Mouse (Mus musculus) forebrain, embryonic 15.5 days (tissue): ENCODE measurements around the gene Fbxo33. TPM values are rescaled to one million over a fixed set of nuclear protein-coding genes. Genes with fewer than 3 reads are reported as not detected.
A peak's percentile ranks its signal among the peaks of the same experiment; 100 is the strongest.

ENCODE experiments used
- ATAC-seq: fragments of 200-750 bp; cut with Nextera tagmentation; replicated peaks from 2 replicates; pipeline ENCODE4 v1.8.0; 2017; ENCODE audit warnings: mild to moderate bottlenecking, moderate TSS enrichment, moderate library complexity
- H3K27ac ChIP-seq: fragments of 300-500 bp; sonication (generic); replicated peaks from 2 replicates; pipeline ENCODE4 v1.5.1; 2015; ENCODE audit warnings: mild to moderate bottlenecking, inconsistent platforms
- H3K27me3 ChIP-seq: fragments of 300-500 bp; sonication (generic); 2 replicates; pipeline ENCODE4 v1.6.1; 2015; ENCODE audit warnings: inconsistent platforms
- H3K36me3 ChIP-seq: fragments of 300-500 bp; sonication (generic); 2 replicates; pipeline ENCODE4 v1.6.1; 2015; ENCODE audit warnings: mild to moderate bottlenecking, inconsistent platforms
- H3K4me1 ChIP-seq: fragments of 300-500 bp; sonication (generic); 2 replicates; pipeline ENCODE4 v1.6.1; 2015; ENCODE audit warnings: inconsistent platforms
- H3K4me2 ChIP-seq: fragments of 300-500 bp; sonication (generic); replicated peaks from 2 replicates; pipeline ENCODE4 v1.6.1; 2015; ENCODE audit warnings: mild to moderate bottlenecking, inconsistent platforms
- H3K4me3 ChIP-seq: fragments of 300-500 bp; sonication (generic); 2 replicates; pipeline ENCODE4 v1.5.1; 2015; ENCODE audit warnings: mild to moderate bottlenecking, inconsistent platforms
- H3K9ac ChIP-seq: fragments of 300-500 bp; sonication (generic); replicated peaks from 2 replicates; pipeline ENCODE4 v1.6.1; 2015; ENCODE audit warnings: mild to moderate bottlenecking, inconsistent platforms
- H3K9me3 ChIP-seq: fragments of 300-500 bp; sonication (generic); 2 replicates; pipeline ENCODE4 v1.6.1; 2016; ENCODE audit warnings: inconsistent platforms
- WGBS: fragments of 180-500 bp; shearing (Covaris S2); methylation state at CpG from one replicate; pipeline ENCODE4 v1.1.7; 2015; ENCODE audit warnings: mixed read lengths; 5-methylcytosine and 5-hydroxymethylcytosine counted together
- polyA plus RNA-seq: library from polyadenylated mRNA; unstranded; fragments of >200 nt; fragmentation: Nextera tagmentation; extraction: Ambion mirVana; gene quantifications from 2 replicates; pipeline ENCODE4 v1.2.1, GENCODE M21; 2015

Gene Fbxo33
- polyA plus RNA-seq, 1 experiment from 2014 or later = 9.3 TPM

DNA sequence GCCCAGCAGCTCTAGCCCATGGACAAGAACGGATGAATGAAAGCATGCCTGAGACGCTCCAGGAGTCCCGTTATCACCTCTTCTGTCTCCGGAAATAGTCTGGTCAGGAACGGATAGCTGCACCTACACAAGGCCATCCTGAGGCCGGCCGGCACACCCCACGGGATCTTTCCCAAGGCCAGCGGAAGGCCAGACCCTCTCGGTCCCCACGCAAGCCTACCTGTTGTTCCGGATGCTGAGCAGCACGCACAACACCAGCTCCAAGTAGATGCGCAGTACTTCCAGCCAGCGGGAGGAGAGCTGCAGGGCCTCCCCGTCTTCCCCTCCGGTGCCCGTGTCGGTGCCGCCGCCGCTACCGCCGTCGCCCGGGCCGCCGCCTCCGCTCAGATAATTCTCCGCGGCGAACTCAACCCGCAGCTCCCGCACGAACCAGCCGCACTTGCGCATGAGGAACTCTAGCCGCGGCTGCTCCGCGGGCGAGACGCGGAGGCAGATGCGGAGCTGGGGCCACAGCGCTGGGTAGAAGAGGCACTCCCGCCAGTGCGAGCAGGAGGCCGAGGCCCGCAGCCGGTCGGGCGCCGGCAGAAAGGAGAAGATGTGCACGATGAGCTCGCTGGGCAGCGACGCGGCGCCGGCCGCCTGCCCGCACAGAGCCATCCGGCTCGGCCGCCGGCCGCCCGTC, 744 bp downstream of the Fbxo33 start:
- Histone ChIP-seq H3K4me3 (peak overlapping the region; percentile 100), H3K9me3 (no peaks in the 10 kb centered on the region), H3K27me3 (no peaks in the 10 kb centered on the region), H3K27ac (peak overlapping the region; percentile 99), H3K4me1 (peaks cover 30% of the 10 kb centered on the region), H3K36me3 (no peaks in the 10 kb centered on the region), H3K4me2 (peak overlapping the region; percentile 80), H3K9ac (peak overlapping the region; percentile 89)
- under 1% methylated on average over 67 of the region's 69 CpGs for WGBS
- ATAC-seq = peak; percentile 8

DNA sequence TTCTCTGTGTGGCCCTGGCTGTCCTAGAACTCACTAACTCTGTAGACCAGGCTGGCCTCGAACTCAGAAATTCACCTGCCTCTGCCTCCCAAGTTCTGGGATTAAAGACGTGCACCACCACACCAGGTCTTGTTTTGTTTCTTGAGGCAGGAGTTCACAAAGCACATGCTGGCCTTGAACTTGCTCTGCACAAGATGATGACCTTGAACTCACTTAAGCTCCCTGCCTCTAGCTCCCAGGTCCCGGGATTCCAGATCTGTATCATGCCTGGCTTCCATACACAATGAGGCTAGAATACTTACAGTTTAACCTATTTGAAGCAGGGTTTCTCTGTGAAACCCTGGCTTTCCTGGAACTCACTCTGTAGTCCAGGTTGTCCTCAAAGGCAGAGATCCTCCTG, 2.2 kb downstream of the Fbxo33 start:
- ATAC-seq = no peak
- Histone ChIP-seq H3K4me2 (peak overlapping the region; percentile 80), H3K9ac (no peak overlapping the region), H3K4me1 (peaks cover 30% of the 10 kb centered on the region), H3K27ac (no peak overlapping the region), H3K9me3 (no peaks in the 10 kb centered on the region), H3K36me3 (no peaks in the 10 kb centered on the region), H3K4me3 (peak overlapping the region; percentile 100), H3K27me3 (no peaks in the 10 kb centered on the region)
- 82% methylated on average over 3 of the region's 3 CpGs for WGBS

DNA sequence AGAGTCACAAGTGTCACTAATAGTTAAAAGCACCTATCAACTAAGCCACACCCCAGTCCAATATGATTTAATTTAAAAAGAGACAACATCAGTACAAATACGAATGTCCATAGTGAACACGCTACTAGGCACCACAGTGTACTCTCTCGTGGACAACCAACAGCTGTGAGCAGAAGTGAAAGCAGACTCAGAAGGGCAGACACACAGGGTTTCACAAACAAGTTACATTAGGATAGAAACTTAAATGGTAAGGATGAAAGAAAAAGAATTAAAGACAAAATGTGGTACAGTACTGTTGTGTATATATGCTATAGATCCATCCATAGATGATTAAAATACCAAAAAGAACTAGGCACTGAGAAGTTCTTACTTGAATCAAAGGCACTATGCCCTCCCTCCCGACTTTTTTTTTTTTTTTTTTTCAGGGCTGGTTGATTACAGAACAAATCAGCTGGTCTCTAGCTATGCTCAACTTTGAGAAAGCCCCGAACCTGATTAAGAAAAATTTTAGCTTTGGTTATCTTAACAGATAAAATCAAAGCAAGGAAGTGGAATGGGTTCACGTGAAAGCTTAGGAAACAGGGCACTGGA, 2.8 kb downstream of the Fbxo33 start:
- H3K4me2 ChIP-seq = peak overlapping the region; percentile 80
- H3K9me3 ChIP-seq = no peaks in the 10 kb centered on the region
- 83% methylated on average over 6 of the region's 6 CpGs for WGBS
- H3K4me1 ChIP-seq = peaks cover 30% of the 10 kb centered on the region
- H3K4me3 ChIP-seq = no peak overlapping the region
- no peak overlapping the region for H3K27ac ChIP-seq
- no peaks in the 10 kb centered on the region for H3K27me3 ChIP-seq
- no peak overlapping the region for H3K9ac ChIP-seq
- peaks cover 2% of the 10 kb centered on the region; the same call in 1 of the 2 replicates for H3K36me3 ChIP-seq
- no peak for ATAC-seq

DNA sequence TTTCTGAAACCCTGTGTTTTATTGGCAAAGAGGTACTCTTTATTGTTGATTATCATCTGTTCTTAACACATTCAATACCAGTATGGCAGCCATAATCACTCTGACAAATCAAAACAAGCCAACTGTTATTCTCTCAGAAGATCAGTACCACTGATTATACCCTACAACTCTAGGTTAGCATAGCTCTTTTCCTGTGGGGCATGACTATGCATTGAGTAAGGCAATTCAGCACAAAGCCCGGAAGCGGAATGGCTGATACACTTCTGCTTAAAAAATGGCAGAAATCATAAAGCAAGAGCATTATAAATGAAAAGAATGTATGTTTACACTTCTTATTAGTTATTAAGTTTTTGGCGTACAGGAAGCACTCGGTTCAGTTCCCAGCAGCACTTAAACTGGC, 3.3 kb downstream of the Fbxo33 start:
- 87% methylated on average over 4 of the region's 4 CpGs for WGBS
- ATAC-seq = no peak

DNA sequence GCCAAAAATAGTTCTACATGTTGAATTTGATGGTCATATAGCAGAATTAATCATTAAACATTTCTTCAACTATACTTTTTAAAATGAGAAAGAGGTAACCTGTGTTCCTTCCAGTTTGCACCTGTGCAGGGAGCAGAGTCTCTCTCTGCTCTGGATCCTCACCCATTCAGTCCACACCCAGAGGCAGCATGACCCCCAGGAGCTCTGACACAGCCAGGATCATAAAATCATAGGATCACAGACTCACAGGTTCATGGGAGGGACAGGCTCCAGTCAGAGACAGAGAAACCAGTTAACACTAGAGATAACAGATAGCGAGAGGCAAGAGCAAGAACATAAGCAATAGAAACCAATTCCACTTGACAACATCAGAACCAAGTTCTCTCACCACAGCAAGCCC, 11.7 kb downstream of the Fbxo33 start:
- H3K9ac ChIP-seq = no peak overlapping the region
- ATAC-seq = no peak
- H3K4me1 ChIP-seq = no peaks in the 10 kb centered on the region
- no peak overlapping the region for H3K4me2 ChIP-seq
- peaks cover 34% of the 10 kb centered on the region for H3K36me3 ChIP-seq
- H3K9me3 ChIP-seq = 0 out of 2 replicates have a peak, but pooled peaks cover 4% of the 10 kb centered on the region
- H3K4me3 ChIP-seq = no peak overlapping the region
- no peaks in the 10 kb centered on the region for H3K27me3 ChIP-seq
- 100% methylated on average over 1 of the region's 1 CpGs for WGBS
- H3K27ac ChIP-seq = no peak overlapping the region

More for the DNA sequence above, 3.3 kb downstream of the Fbxo33 start:
- H3K36me3 ChIP-seq = peaks cover 8% of the 10 kb centered on the region
- no peaks in the 10 kb centered on the region for H3K27me3 ChIP-seq
- H3K4me3 ChIP-seq = no peak overlapping the region
- H3K27ac ChIP-seq = no peak overlapping the region
- H3K4me1 ChIP-seq = peaks cover 30% of the 10 kb centered on the region
- no peak overlapping the region for H3K9ac ChIP-seq
- 0 out of 2 replicates have a peak overlapping the region, but pooled peaks have one; percentile 8 for H3K4me2 ChIP-seq
- H3K9me3 ChIP-seq = no peaks in the 10 kb centered on the region

DNA sequence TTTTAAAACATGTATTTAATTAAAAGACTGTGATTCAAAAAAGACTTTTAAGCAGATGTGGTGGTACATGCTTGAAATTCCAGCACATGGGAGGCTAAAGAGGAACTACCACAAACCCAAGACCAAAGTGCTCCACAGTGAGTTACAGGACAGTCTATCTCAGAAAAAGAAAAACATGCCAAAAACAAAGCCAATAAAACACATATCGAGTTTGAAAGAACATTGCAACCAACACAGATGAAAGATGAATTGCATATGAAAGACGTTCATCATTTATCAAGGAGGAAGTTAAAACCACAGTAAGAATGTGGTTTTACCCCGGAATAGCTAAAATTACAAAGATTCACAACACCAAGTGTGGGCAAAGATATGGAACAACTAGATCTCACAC, 12.5 kb downstream of the Fbxo33 start:
- 94% methylated on average over 3 of the region's 3 CpGs for WGBS
- ATAC-seq = no peak
- H3K9ac ChIP-seq = no peak overlapping the region
- H3K27ac ChIP-seq = no peak overlapping the region
- H3K27me3 ChIP-seq = no peaks in the 10 kb centered on the region
- peaks cover 38% of the 10 kb centered on the region for H3K36me3 ChIP-seq
- H3K4me2 ChIP-seq = no peak overlapping the region
- 0 out of 2 replicates have a peak, but pooled peaks cover 4% of the 10 kb centered on the region for H3K9me3 ChIP-seq
- H3K4me1 ChIP-seq = no peaks in the 10 kb centered on the region
- H3K4me3 ChIP-seq = no peak overlapping the region

DNA sequence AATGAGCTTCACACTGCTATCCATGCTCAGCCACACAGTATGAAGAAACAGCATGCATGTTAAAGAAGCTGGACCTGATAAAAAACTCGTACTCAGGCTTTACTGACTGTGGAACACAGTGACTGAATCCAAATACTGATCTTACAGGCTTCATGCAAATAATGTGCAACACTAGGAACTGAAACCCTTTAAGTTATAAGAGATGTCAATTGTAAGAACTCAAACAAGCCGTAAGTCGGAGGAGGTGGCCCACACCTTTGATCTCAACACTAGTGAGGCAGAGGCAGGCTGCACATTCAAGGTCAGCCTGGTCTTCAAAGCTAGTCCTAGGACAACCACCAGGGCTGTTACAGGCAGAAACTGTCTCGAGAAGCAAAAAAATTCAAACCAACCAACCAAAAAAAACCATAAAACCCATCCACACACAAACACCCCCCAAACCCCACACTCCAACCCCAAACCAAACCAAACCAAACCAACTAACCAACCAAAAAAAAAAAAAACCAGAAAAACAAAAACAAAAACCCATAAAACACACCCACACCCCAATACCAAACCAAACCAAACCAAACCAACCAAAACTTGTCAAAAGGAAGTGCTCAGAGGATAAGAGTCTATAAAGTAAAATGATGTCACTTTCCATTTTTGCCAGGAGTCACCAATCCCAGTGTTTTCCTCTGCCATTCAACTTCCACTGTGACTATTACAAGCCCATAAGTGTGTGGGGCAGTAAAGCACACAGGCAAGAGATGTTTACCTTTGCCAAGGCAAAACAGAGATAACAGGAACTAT, 13.1 kb downstream of the Fbxo33 start:
- 98% methylated on average over 4 of the region's 4 CpGs for WGBS
- Histone ChIP-seq H3K4me1 (no peaks in the 10 kb centered on the region), H3K27ac (no peak overlapping the region), H3K4me2 (no peak overlapping the region), H3K4me3 (no peak overlapping the region), H3K27me3 (no peaks in the 10 kb centered on the region), H3K9me3 (0 out of 2 replicates have a peak, but pooled peaks cover 4% of the 10 kb centered on the region), H3K36me3 (peaks cover 33% of the 10 kb centered on the region), H3K9ac (no peak overlapping the region)
- ATAC-seq = no peak

DNA sequence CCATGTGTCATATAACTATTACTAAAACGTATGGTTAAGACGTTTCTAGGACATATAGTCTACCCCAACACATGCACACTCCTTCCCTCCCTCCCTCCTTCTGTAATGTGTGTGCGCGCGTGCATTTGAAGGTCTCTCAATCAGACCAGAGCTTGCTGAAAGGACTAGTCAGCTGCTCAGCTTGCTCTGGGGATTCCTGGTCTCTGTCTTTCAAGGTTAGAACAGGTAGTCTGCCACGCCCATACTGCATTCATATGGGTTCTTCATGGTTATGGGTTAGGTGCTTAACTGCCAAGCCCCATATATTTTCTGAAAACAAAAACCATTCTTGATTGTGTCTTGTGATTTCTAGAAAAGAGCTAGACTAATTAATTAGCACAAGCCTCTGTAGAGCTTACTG, 14.0 kb downstream of the Fbxo33 start:
- H3K4me1 ChIP-seq = no peaks in the 10 kb centered on the region
- peaks cover 34% of the 10 kb centered on the region for H3K36me3 ChIP-seq
- no peaks in the 10 kb centered on the region for H3K27me3 ChIP-seq
- H3K27ac ChIP-seq = no peak overlapping the region
- no peak overlapping the region for H3K4me2 ChIP-seq
- H3K4me3 ChIP-seq = no peak overlapping the region
- H3K9me3 ChIP-seq = 0 out of 2 replicates have a peak, but pooled peaks cover 4% of the 10 kb centered on the region
- no peak for ATAC-seq
- H3K9ac ChIP-seq = no peak overlapping the region
- 94% methylated on average over 6 of the region's 6 CpGs for whole genome bisulfite sequencing

DNA sequence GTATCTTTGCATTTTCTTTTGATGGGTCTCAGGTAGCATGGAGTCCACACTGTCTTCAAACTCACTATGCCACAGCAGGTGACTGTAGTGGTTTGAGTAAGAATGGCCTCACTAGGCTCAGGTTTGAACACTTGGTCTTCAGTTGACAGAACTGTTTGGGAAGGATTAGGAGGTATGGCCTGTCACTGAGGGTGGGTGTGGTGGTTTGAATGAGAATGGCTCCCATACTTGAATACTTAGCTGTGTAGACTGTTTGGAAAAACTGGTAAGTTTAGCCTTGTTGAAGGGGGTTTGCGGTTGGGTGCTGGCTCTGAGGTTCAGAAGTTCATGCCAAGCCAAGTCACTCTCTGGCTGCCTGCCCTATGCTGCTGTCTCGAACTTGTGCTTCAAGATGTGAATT, 20.2 kb downstream of the Fbxo33 start:
- Histone ChIP-seq H3K27me3 (no peaks in the 10 kb centered on the region), H3K4me1 (no peaks in the 10 kb centered on the region), H3K4me3 (no peak overlapping the region), H3K36me3 (peaks cover 41% of the 10 kb centered on the region), H3K9me3 (no peaks in the 10 kb centered on the region), H3K4me2 (no peak overlapping the region), H3K9ac (no peak overlapping the region), H3K27ac (no peak overlapping the region)
- 90% methylated on average over 2 of the region's 2 CpGs for WGBS
- ATAC-seq = no peak

DNA sequence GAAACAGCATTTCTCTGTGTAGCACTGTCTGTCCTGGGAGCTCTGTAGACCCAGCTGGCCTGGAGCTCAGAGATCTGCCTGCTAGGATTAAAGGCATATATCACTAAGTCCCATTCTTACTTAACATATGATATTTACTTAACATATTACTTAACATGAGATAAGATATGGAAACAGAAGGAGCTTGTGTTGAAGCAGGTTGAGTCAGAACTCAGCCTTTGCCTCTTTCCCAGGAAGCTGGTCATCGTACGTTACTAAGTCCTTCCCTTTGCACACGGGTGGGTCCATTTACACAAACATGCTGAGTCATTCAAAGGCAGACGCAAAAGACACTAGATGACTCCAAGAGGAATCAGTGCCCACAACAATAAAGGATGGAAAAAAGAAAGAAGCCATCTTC, 20.8 kb downstream of the Fbxo33 start:
- no peak overlapping the region for H3K4me2 ChIP-seq
- no peaks in the 10 kb centered on the region for H3K9me3 ChIP-seq
- 89% methylated on average over 4 of the region's 4 CpGs for WGBS
- H3K4me1 ChIP-seq = no peaks in the 10 kb centered on the region
- no peak overlapping the region for H3K4me3 ChIP-seq
- ATAC-seq = no peak
- H3K27ac ChIP-seq = no peak overlapping the region
- H3K27me3 ChIP-seq = no peaks in the 10 kb centered on the region
- H3K9ac ChIP-seq = no peak overlapping the region
- peaks cover 35% of the 10 kb centered on the region for H3K36me3 ChIP-seq

DNA sequence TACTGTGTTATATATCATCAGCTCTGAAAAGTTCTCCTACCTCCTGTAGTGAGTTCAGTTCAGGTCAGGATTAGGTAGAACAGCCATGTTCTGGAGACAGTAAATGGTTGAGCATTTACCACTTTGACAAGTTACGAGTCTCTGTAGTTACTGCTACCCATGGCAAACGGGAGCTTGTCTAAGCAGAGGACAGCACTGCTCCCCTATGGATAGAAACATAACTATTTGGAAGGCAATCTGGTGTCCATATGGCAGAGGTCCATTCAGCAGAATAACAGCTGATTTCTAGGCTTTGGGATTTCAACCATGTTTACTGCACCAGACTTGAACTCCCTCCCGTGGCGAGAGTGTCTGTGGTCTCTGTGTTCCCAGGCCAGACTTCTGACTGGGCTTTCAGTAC, 23.6 kb downstream of the Fbxo33 start:
- Histone ChIP-seq H3K27me3 (no peaks in the 10 kb centered on the region), H3K9me3 (no peaks in the 10 kb centered on the region), H3K4me1 (no peaks in the 10 kb centered on the region), H3K36me3 (peaks cover 21% of the 10 kb centered on the region), H3K4me2 (no peak overlapping the region), H3K27ac (no peak overlapping the region), H3K4me3 (no peak overlapping the region), H3K9ac (no peak overlapping the region)
- no peak for ATAC-seq
- 83% methylated on average over 4 of the region's 4 CpGs for WGBS

DNA sequence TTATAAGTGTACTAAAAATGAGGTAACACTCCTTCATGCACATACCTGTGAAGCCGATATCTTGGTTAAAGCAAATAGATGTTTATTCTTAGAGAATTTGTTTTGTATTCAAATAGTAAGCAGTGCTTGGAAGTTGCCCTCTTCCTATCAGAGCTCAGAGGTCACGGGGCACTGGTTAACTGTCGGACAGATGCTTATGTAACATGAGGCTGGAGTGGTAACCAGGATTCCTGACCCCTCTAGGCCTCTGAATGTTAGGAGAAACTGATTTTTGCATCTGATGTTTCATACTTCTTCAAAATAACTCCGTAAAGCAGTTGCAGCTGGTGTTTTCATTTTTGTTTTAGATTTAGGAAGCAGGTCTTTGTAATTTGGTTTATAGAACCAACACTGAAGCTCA, 24.5 kb downstream of the Fbxo33 start:
- Histone ChIP-seq H3K9ac (no peak overlapping the region), H3K27ac (no peak overlapping the region), H3K9me3 (no peaks in the 10 kb centered on the region), H3K27me3 (no peaks in the 10 kb centered on the region), H3K4me1 (no peaks in the 10 kb centered on the region), H3K36me3 (peaks cover 19% of the 10 kb centered on the region), H3K4me2 (no peak overlapping the region), H3K4me3 (no peak overlapping the region)
- WGBS = 91% methylated on average over 4 of the region's 4 CpGs
- ATAC-seq = no peak
